10 mouse cellular contexts compared by ENCODE assay signal in the genomic region with DNA sequence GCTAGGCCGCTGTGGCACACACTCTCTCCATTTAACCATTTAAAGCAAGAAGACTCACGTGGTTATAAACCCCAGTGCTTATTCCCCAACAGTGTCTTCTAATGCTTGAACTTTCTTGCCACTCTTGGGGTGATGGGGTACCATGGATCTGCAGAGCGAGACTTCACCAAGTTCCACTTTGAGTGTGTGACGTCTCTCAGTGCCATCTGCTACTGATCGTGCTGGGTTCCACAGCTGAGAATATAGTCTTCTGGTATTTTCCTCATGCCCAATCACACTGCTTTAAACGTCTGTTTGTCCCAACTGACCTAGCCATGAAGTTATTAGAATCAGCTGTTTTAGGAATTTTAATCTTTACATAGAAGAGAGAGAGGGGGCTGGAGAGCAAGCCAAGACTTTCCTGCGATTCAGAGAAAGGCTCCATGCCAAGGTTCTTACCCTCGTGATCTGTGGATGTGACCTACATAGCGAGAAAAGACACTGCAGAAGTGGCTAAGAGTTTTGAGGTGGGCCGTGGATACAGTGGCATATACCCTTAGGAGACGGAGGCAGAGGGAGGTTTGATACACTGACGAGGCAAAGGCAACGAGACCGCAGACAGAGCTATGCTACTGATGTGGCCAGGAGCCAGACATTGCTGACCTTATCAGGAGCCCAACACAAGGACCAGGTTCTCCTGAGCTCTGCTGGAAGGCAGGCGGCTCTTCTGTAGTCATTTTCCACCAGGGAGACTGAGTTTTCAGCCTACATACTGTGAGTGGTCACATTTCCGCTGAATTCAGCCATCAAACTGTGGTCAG. TPM values are rescaled to one million over a fixed set of nuclear protein-coding genes. Genes with fewer than 3 reads are reported as not detected.
DNase-seq lines count a peak whose midpoint lies in the region; ATAC-seq and TF ChIP-seq lines count a peak whose summit lies in the region.
"Had no signal": no experiment of that assay in that cellular context is flagged by ENCODE, and none has a peak within 500 bp of the region (broad histone marks: within the 10 kb centered on the region; RNA-seq: fewer than 3 reads in every experiment).

No protein-coding gene starts in this region.

- H3K4me3 ChIP-seq in lung, embryonic 14.5 days (ENCODE audit: low read depth, low read length): no peak overlapping the region
- H3K4me3 ChIP-seq in liver, embryonic 14.5 days (ENCODE audit: insufficient read depth in 1 of 2, low read depth in 2 of 2, low read length in 2 of 2): no peak overlapping the region
- H3K4me3 ChIP-seq in hindbrain, embryonic 10.5 days: no peak overlapping the region

- DNase-seq in lung, embryonic 14.5 days: peak; percentile 8
- no peak for DNase-seq in lung, postnatal 14 days
- peak; percentile 52 for DNase-seq in adrenal gland, postnatal 25 days
- peak; percentile 26 for DNase-seq in heart, adult 8-10 months (ENCODE audit: low spot score)
- DNase-seq in liver, embryonic 14.5 days (ENCODE audit: low read depth in 3 of 3, low spot score in 3 of 3): no peak
- DNase-seq in thymus, postnatal 36 days: no peak
- DNase-seq in embryo, embryonic 9.5 days (ENCODE audit: extremely low spot score): no peak
- DNase-seq in hindbrain, embryonic 10.5 days (ENCODE audit: low spot score): no peak
- DNase-seq: kidney, adult 18-20 months had no signal

- H3K4me1 ChIP-seq in lung, embryonic 14.5 days (ENCODE audit: insufficient read depth): no peaks in the 10 kb centered on the region
- peaks cover 3 to 7% of the 10 kb centered on the region in 2 experiments; a peak in 1 of 4 replicates for H3K4me1 ChIP-seq in liver, embryonic 14.5 days (replicated peaks; ENCODE audit: control insufficient read depth in 2 of 2, insufficient read depth in 2 of 2, low read length in 1 of 2)
- peaks cover 18% of the 10 kb centered on the region for H3K4me1 ChIP-seq in hindbrain, embryonic 10.5 days (replicated peaks)

- no peak for TF ChIP-seq CTCF in lung, embryonic 14.5 days (IDR thresholded peaks at IDR 0.05; ENCODE audit: low read depth)
- TF ChIP-seq CTCF in liver, embryonic 14.5 days (IDR thresholded peaks at IDR 0.05; ENCODE audit: low read depth): no peak

- WGBS in lung, embryonic 14.5 days: 61% methylated on average over 16 of the region's 16 CpGs
- WGBS in liver, embryonic 14.5 days (ENCODE audit: insufficient replicate concordance): 45% methylated on average over 16 of the region's 16 CpGs
- 83% methylated on average over 16 of the region's 16 CpGs for WGBS in hindbrain, embryonic 10.5 days

- no peak for ATAC-seq in lung, embryonic 14.5 days (ENCODE audit: insufficient read depth)
- peak; percentile 72 for ATAC-seq in liver, embryonic 14.5 days (ENCODE audit: insufficient read depth)

- no peak overlapping the region for H3K4me2 ChIP-seq in lung, embryonic 14.5 days
- no peak overlapping the region for H3K4me2 ChIP-seq in liver, embryonic 14.5 days (ENCODE audit: low read depth)

- H3K36me3 ChIP-seq in lung, embryonic 14.5 days (ENCODE audit: insufficient read depth): no peaks in the 10 kb centered on the region
- H3K36me3 ChIP-seq in liver, embryonic 14.5 days (replicated peaks; ENCODE audit: control insufficient read depth, insufficient read depth, low read depth): no peaks in the 10 kb centered on the region
- no peaks in the 10 kb centered on the region for H3K36me3 ChIP-seq in hindbrain, embryonic 10.5 days

- H3K9ac ChIP-seq in lung, embryonic 14.5 days: no peak overlapping the region
- no peak overlapping the region for H3K9ac ChIP-seq in liver, embryonic 14.5 days (replicated peaks)

- H3K27ac ChIP-seq in lung, embryonic 14.5 days (ENCODE audit: low read depth): no peak overlapping the region
- no peak overlapping the region for H3K27ac ChIP-seq in liver, embryonic 14.5 days
- no peak overlapping the region for H3K27ac ChIP-seq in hindbrain, embryonic 10.5 days
- H3K27ac ChIP-seq: macrophage had no signal

- H3K9me3 ChIP-seq in lung, embryonic 14.5 days (ENCODE audit: low read depth, low read length): no peaks in the 10 kb centered on the region
- H3K9me3 ChIP-seq in liver, embryonic 14.5 days (ENCODE audit: control insufficient read depth, low read length): no peaks in the 10 kb centered on the region
- H3K9me3 ChIP-seq in hindbrain, embryonic 10.5 days: no peaks in the 10 kb centered on the region

- no peak; the same call in 1 of the 2 replicates for TF ChIP-seq EP300 in liver, embryonic 14.5 days (IDR thresholded peaks at IDR 0.05; ENCODE audit: low read depth)

- H3K27me3 ChIP-seq in lung, embryonic 14.5 days (ENCODE audit: insufficient read depth, low read length): no peaks in the 10 kb centered on the region
- no peaks in the 10 kb centered on the region for H3K27me3 ChIP-seq in liver, embryonic 14.5 days (ENCODE audit: control insufficient read depth, insufficient read depth, low read length)
- H3K27me3 ChIP-seq in hindbrain, embryonic 10.5 days (ENCODE audit: insufficient read depth, poor library complexity, severe bottlenecking): no peaks in the 10 kb centered on the region

RNA-seq across cellular contexts. Expression of gene Leo1, which starts 10.3 kb away (rescaled TPM):
- 39.5 and 39.7 TPM in 2 replicates for polyA plus RNA-seq in lung, embryonic 14.5 days (2014; fragmentation: Nextera tagmentation; extraction: Ambion mirVana)
- 19.3 and 26.5 TPM in 2 replicates for total RNA-seq in adrenal gland, postnatal 25 days (2021)
- 10 to 100 TPM in 3 of 4 experiments, 1 to 10 TPM in 1; 8.9 to 14.0 (median 12.8) TPM for total RNA-seq in heart, adult 8-10 months (2022)
- 4.5 and 8.2 TPM in 2 replicates for polyA plus RNA-seq in liver, embryonic 14.5 days (2012; rRNA removed)
- 10.8 and 14.1 TPM in 2 replicates for polyA plus RNA-seq in liver, embryonic 14.5 days (2014; fragmentation: Nextera tagmentation; extraction: Ambion mirVana)
- polyA plus RNA-seq in hindbrain, embryonic 10.5 days (2016; fragmentation: Nextera tagmentation; extraction: Ambion mirVana): 38.4 and 51.6 TPM in 2 replicates

RNA-seq across cellular contexts. Expression of gene Mapk6, which starts 21.2 kb away (rescaled TPM):
- 63.7 and 67.3 TPM in 2 replicates for polyA plus RNA-seq in lung, embryonic 14.5 days (2014; fragmentation: Nextera tagmentation; extraction: Ambion mirVana)
- 35.2 and 35.8 TPM in 2 replicates for total RNA-seq in adrenal gland, postnatal 25 days (2021)
- total RNA-seq in heart, adult 8-10 months (2022): 10 to 100 TPM; 21.8 to 25.3 (median 22.6) TPM
- polyA plus RNA-seq in liver, embryonic 14.5 days (2012; rRNA removed): 7.7 and 9.3 TPM in 2 replicates
- polyA plus RNA-seq in liver, embryonic 14.5 days (2014; fragmentation: Nextera tagmentation; extraction: Ambion mirVana): 17.1 and 20.2 TPM in 2 replicates
- polyA plus RNA-seq in hindbrain, embryonic 10.5 days (2016; fragmentation: Nextera tagmentation; extraction: Ambion mirVana): 134 and 146 TPM in 2 replicates

Comparison
In these comparisons a context has a peak if more than half of its experiments do, and no peak if none do; other contexts are left out.
1. DNase-seq: peak in lung, embryonic 14.5 days (single experiment), adrenal gland, postnatal 25 days (single experiment) and heart, adult 8-10 months (single experiment); none in lung, postnatal 14 days (single experiment), liver, embryonic 14.5 days (0 of 3), thymus, postnatal 36 days (0 of 2), embryo, embryonic 9.5 days (single experiment) and hindbrain, embryonic 10.5 days (single experiment).